Mouse (Mus musculus): ENCODE measurements around the gene Prrt1. TPM values are rescaled to one million over a fixed set of nuclear protein-coding genes. Genes with fewer than 3 reads are reported as not detected.

The Prrt1 gene
- polyA plus RNA-seq, 1 experiment from 2014 or later: 0.39 TPM

DNA sequence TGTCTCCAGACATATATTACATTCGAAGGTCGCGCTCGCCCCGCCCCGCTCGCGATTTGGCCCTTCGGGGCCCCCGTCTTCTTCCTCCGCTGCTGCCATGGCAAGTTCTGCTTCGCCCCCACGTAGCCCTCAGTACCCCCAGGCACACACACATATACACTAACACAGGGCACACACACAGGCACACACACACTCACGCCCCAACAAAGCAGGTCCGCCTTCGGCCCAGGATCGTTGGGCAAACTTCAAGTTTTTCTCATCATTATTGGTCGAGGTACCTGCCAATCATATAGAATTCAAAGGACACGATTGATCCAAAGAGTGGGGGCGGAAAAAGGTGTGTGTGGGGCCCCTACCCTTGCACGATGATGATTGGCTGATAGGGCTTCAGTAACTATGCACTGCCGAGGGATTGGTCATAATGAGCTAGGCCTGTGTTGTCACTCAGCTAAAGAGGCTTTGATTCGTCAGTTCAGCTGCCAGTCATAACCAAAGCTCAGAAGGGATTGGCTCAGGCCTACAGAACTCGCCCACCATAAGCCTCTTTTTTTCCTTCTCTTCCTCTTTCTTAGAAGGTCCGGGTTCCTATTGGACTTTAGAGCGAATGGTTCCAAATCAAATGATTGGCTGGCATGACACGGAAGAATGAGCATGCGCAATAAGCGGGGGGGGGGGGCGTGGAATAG, 25.8 kb upstream of the Prrt1 start, which contains the start of gene Rnf5:
Gene Rnf5 (minus strand): TSS at position 316 of the 686 bp plus-strand sequence.
- WGBS: under 1% methylated on average over 30 of the region's 30 CpGs
- peaks cover 22% of the 10 kb centered on the region for H3K36me3 ChIP-seq (ENCODE audit: control insufficient read depth, insufficient read depth, low read length)
- H3K4me3 ChIP-seq (ENCODE audit: control insufficient read depth in 1 of 2, insufficient read depth in 1 of 2, low read depth in 1 of 2, low read length in 2 of 2): peak within 1 kb of the TSS; percentile 90 to 96
- H3K27me3 ChIP-seq (ENCODE audit: control insufficient read depth, insufficient read depth, low read length): no peaks in the 10 kb centered on the region
- peak within 1 kb of the TSS; percentile 95 for H3K9ac ChIP-seq (ENCODE audit: low read length)
- ATAC-seq (ENCODE audit: insufficient number of reproducible peaks, insufficient read depth, low FRiP score, low read depth): peak; percentile 92
- peak within 1 kb of the TSS; percentile 94 for H3K4me2 ChIP-seq (ENCODE audit: low read length)
- H3K4me1 ChIP-seq (ENCODE audit: control insufficient read depth in 2 of 2, insufficient read depth in 2 of 2, low read length in 2 of 2): peaks cover 17 to 36% of the 10 kb centered on the region in 2 experiments
- H3K27ac ChIP-seq (replicated peaks in 1 of 2; ENCODE audit: control insufficient read depth in 1 of 2, insufficient read depth in 1 of 2, low read depth in 2 of 2, low read length in 2 of 2): peak within 1 kb of the TSS; percentile 87 to 90
- no peaks in the 10 kb centered on the region for H3K9me3 ChIP-seq (ENCODE audit: control insufficient read depth, low read length)

DNA sequence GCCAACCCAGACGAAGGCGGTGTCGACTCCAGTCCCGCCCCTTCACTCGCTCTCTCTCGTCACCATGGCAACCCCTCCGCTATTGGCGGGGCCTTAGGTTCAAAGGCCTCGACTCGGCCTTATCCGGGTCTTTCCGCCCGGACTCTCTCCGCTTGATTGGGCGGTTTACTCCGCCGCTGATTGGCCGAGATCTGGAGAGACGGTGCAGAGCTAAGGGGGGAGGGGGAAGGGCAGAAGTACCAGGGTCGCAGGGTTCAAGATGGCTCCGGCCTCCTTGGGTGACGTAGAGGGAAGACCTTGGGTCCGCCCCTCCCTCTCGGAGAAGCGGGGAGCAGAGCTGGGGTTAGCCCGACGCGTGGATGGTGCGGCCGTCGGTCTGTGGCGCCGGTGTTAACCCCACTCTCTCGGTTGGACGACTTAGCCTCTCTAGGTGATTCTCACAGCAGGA, 25.2 kb upstream of the Prrt1 start, which contains the start of gene Agpat1:
Gene Agpat1 (plus strand): TSS at position 202 of the 448 bp plus-strand sequence.
- Histone ChIP-seq H3K36me3 (ENCODE audit: control insufficient read depth, insufficient read depth, low read length) (peaks cover 22% of the 10 kb centered on the region), H3K4me3 (ENCODE audit: control insufficient read depth in 1 of 2, insufficient read depth in 1 of 2, low read depth in 1 of 2, low read length in 2 of 2) (peak within 1 kb of the TSS; percentile 90 to 96), H3K9me3 (ENCODE audit: control insufficient read depth, low read length) (no peaks in the 10 kb centered on the region), H3K9ac (ENCODE audit: low read length) (peak within 1 kb of the TSS; percentile 95), H3K4me1 (ENCODE audit: control insufficient read depth in 2 of 2, insufficient read depth in 2 of 2, low read length in 2 of 2) (peaks cover 17 to 41% of the 10 kb centered on the region in 2 experiments), H3K27ac (replicated peaks in 1 of 2; ENCODE audit: control insufficient read depth in 1 of 2, insufficient read depth in 1 of 2, low read depth in 2 of 2, low read length in 2 of 2) (peak within 1 kb of the TSS; percentile 87 to 90), H3K4me2 (ENCODE audit: low read length) (peak within 1 kb of the TSS; percentile 94), H3K27me3 (ENCODE audit: control insufficient read depth, insufficient read depth, low read length) (no peaks in the 10 kb centered on the region)
- under 1% methylated on average over 35 of the region's 35 CpGs for WGBS
- peak; percentile 90 for ATAC-seq (ENCODE audit: insufficient number of reproducible peaks, insufficient read depth, low FRiP score, low read depth)

DNA sequence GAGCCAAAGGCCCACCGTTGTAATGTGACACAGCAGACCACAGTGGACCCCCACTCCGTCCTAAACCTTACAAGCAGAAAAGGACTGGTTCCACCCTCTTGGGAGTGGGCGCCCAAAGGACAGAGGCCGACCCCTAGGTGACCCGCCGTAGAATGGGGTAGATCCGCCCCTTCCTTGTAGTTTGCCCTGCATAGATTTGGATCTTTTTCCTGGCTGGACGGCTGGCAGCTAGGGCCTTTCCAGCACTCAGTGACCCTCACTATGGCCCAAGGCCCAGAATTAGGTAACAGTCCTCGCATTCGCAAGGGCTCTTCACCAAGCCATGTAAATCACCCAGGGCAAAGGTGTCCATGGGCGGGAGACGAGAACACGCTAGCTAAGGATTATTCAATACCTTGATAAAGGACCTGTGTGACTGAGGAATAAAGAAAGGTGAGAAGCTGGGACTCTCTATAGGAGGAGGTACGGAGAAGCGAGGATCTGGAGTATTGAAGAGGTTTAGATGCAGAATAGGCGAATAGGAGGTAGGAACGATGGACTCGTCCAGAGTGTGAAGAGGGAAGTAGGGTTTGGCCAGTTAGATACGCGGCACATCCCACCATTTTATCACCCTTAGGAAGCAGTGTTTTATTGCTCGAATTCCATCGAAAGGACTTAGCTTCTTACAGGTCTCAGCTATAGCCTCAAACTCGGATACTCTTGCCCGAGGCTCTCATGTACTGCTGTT, 24.7 kb upstream of the Prrt1 start:
- ATAC-seq (ENCODE audit: insufficient number of reproducible peaks, insufficient read depth, low FRiP score, low read depth): no peak

DNA sequence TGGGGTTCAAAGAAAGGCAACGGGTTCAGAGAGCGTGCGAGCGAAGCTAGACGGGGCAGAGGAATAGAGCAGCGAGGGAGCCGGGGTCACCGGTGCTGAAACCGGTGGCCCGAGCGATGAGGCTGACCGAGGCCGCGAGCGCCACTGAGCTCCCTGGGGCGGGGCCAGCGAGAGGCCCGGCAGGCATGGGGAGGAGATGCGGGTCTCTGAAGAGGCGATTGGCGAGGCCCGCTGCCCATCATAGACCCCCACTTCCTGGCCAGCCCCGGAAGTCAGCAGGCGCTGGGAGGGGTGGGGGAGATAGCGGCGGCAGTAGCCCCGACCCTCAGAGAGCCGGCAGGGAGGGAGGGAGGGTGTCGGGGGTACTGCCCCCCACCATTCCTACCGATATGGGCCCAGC, 23.7 kb upstream of the Prrt1 start:
- Histone ChIP-seq H3K27ac (replicated peaks in 1 of 2; ENCODE audit: control insufficient read depth in 1 of 2, insufficient read depth in 1 of 2, low read depth in 2 of 2, low read length in 2 of 2) (peak overlapping the region; percentile 84 to 87), H3K9ac (ENCODE audit: low read length) (peak overlapping the region; percentile 95), H3K36me3 (ENCODE audit: control insufficient read depth, insufficient read depth, low read length) (peaks cover 21% of the 10 kb centered on the region), H3K4me1 (ENCODE audit: control insufficient read depth in 2 of 2, insufficient read depth in 2 of 2, low read length in 2 of 2) (peaks cover 15 to 45% of the 10 kb centered on the region in 2 experiments), H3K4me2 (ENCODE audit: low read length) (peak overlapping the region; percentile 94), H3K27me3 (ENCODE audit: control insufficient read depth, insufficient read depth, low read length) (no peaks in the 10 kb centered on the region), H3K4me3 (ENCODE audit: control insufficient read depth in 1 of 2, insufficient read depth in 1 of 2, low read depth in 1 of 2, low read length in 2 of 2) (peak overlapping the region; percentile 82 to 90), H3K9me3 (ENCODE audit: control insufficient read depth, low read length) (no peaks in the 10 kb centered on the region)
- peak; percentile 41 for ATAC-seq (ENCODE audit: insufficient number of reproducible peaks, insufficient read depth, low FRiP score, low read depth)
- 0% methylated on average over 24 of the region's 30 CpGs for WGBS

More for the DNA sequence above, 24.7 kb upstream of the Prrt1 start:
- peaks cover 23% of the 10 kb centered on the region for H3K36me3 ChIP-seq (ENCODE audit: control insufficient read depth, insufficient read depth, low read length)
- H3K4me2 ChIP-seq (ENCODE audit: low read length): peak overlapping the region; percentile 94
- WGBS: 17% methylated on average over 24 of the region's 24 CpGs
- H3K27me3 ChIP-seq (ENCODE audit: control insufficient read depth, insufficient read depth, low read length): no peaks in the 10 kb centered on the region
- peak overlapping the region; percentile 95 for H3K9ac ChIP-seq (ENCODE audit: low read length)
- peak overlapping the region; percentile 82 to 90 for H3K4me3 ChIP-seq (ENCODE audit: control insufficient read depth in 1 of 2, insufficient read depth in 1 of 2, low read depth in 1 of 2, low read length in 2 of 2)
- H3K9me3 ChIP-seq (ENCODE audit: control insufficient read depth, low read length): no peaks in the 10 kb centered on the region
- peaks cover 15 to 44% of the 10 kb centered on the region in 2 experiments for H3K4me1 ChIP-seq (ENCODE audit: control insufficient read depth in 2 of 2, insufficient read depth in 2 of 2, low read length in 2 of 2)
- peak overlapping the region; percentile 84 to 87 for H3K27ac ChIP-seq (replicated peaks in 1 of 2; ENCODE audit: control insufficient read depth in 1 of 2, insufficient read depth in 1 of 2, low read depth in 2 of 2, low read length in 2 of 2)

DNA sequence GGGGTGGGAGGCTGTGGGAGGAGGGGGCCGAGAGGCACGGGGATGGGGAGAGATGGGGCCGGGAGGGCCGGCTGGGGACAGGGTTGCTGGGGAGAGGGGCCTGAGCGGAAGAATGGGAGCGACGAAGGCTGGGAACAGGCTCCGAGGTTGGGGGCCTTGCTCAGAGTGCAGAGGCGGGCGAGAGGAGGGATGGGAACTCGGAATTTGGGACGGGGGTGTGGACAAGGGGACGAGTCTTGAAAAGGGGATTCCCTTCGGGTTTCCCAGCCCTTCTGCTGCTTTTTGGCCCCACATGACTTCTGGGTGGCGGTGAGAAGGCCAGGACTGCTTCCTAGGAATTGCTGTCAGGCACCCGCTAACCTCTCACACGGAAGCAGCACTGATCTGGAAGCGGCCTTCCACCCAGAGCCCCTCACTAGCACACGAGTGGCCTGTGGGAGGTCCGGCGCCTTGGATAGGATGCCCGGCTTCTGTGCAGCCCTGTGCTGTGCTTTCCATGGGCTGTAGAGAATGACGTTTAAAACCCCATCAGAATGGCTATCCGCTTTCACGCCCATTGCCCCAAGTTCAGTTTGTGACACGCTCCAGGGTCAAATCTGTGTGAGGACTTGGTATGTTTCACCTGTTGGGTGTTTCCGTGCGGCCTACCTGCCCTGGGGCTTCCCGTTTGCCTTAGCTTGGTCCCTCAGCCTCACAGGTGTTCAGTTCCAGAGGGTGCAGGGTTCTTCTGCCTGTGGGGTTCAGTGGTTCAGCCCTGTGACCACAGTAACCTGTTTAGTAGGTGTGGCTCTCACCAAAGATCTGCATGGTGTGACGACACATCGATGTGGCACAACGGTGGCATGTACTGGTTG, 22.9 kb upstream of the Prrt1 start:
- 16% methylated on average over 32 of the region's 32 CpGs for WGBS

DNA sequence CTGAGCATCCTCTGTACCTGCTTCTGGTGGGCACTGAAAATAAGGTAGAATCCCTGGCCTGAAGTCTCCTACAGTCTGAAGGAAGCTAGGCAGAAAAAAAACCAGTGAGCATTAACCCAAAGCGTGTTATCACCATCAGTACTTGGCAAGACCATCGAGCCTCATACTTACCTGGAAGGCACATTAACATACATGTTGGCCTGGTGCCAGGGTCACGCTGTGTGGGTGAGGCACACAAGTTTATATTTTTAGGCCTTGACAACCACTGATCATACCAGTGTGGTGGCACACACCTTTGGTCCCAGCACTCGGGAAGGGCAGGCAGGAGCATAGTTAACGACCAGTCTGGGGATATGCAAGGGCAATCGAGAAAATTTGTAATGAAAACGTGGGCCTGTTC, 21.3 kb upstream of the Prrt1 start:
- 77% methylated on average over 7 of the region's 7 CpGs for WGBS
- no peak for ATAC-seq (ENCODE audit: insufficient number of reproducible peaks, insufficient read depth, low FRiP score, low read depth)
- peaks cover 15 to 39% of the 10 kb centered on the region in 2 experiments for H3K4me1 ChIP-seq (ENCODE audit: control insufficient read depth in 2 of 2, insufficient read depth in 2 of 2, low read length in 2 of 2)
- no peak overlapping the region for H3K4me3 ChIP-seq (ENCODE audit: control insufficient read depth in 1 of 2, insufficient read depth in 1 of 2, low read depth in 1 of 2, low read length in 2 of 2)
- H3K27me3 ChIP-seq (ENCODE audit: control insufficient read depth, insufficient read depth, low read length): no peaks in the 10 kb centered on the region
- peaks cover 31% of the 10 kb centered on the region for H3K36me3 ChIP-seq (ENCODE audit: control insufficient read depth, insufficient read depth, low read length)
- H3K4me2 ChIP-seq (ENCODE audit: low read length): no peak overlapping the region
- H3K9ac ChIP-seq (ENCODE audit: low read length): no peak overlapping the region
- H3K9me3 ChIP-seq (ENCODE audit: control insufficient read depth, low read length): no peaks in the 10 kb centered on the region
- no peak overlapping the region for H3K27ac ChIP-seq (replicated peaks in 1 of 2; ENCODE audit: control insufficient read depth in 1 of 2, insufficient read depth in 1 of 2, low read depth in 2 of 2, low read length in 2 of 2)

More for the DNA sequence above, 22.9 kb upstream of the Prrt1 start:
- Histone ChIP-seq H3K27me3 (ENCODE audit: control insufficient read depth, insufficient read depth, low read length) (no peaks in the 10 kb centered on the region), H3K4me1 (ENCODE audit: control insufficient read depth in 2 of 2, insufficient read depth in 2 of 2, low read length in 2 of 2) (peaks cover 15 to 45% of the 10 kb centered on the region in 2 experiments), H3K9ac (ENCODE audit: low read length) (peak overlapping the region; percentile 95), H3K4me2 (ENCODE audit: low read length) (peak overlapping the region; percentile 94), H3K27ac (replicated peaks in 1 of 2; ENCODE audit: control insufficient read depth in 1 of 2, insufficient read depth in 1 of 2, low read depth in 2 of 2, low read length in 2 of 2) (peak overlapping the region; percentile 49 to 87), H3K36me3 (ENCODE audit: control insufficient read depth, insufficient read depth, low read length) (peaks cover 21% of the 10 kb centered on the region), H3K4me3 (ENCODE audit: control insufficient read depth in 1 of 2, insufficient read depth in 1 of 2, low read depth in 1 of 2, low read length in 2 of 2) (peak overlapping the region; percentile 82 to 90), H3K9me3 (ENCODE audit: control insufficient read depth, low read length) (no peaks in the 10 kb centered on the region)
- ATAC-seq (ENCODE audit: insufficient number of reproducible peaks, insufficient read depth, low FRiP score, low read depth): no peak

DNA sequence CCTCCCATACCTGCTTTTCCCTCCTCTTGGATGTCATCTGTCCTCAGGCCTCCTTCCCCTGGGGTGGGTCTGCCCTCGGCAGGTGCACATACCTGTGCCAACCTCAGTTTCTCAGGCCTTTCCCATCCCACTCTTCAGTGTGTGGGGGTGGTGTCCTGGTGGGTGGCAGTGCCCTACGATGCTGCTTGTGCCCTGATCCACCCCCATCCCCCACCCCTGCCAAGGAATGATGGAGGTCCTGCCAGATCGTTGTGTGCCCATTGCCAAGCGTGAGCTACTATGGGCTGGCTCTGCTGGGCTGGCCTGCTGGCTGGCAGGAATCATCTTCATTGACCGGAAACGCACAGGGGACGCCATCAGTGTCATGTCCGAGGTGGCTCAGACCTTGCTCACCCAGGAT, 18.3 kb upstream of the Prrt1 start:
- Histone ChIP-seq H3K27me3 (ENCODE audit: control insufficient read depth, insufficient read depth, low read length) (no peaks in the 10 kb centered on the region), H3K27ac (replicated peaks in 1 of 2; ENCODE audit: control insufficient read depth in 1 of 2, insufficient read depth in 1 of 2, low read depth in 2 of 2, low read length in 2 of 2) (no peak overlapping the region), H3K4me1 (ENCODE audit: control insufficient read depth in 2 of 2, insufficient read depth in 2 of 2, low read length in 2 of 2) (peaks cover 7 to 29% of the 10 kb centered on the region in 2 experiments), H3K36me3 (ENCODE audit: control insufficient read depth, insufficient read depth, low read length) (peaks cover 49% of the 10 kb centered on the region), H3K9ac (ENCODE audit: low read length) (no peak overlapping the region), H3K4me2 (ENCODE audit: low read length) (no peak overlapping the region), H3K4me3 (ENCODE audit: control insufficient read depth in 1 of 2, insufficient read depth in 1 of 2, low read depth in 1 of 2, low read length in 2 of 2) (no peak overlapping the region), H3K9me3 (ENCODE audit: control insufficient read depth, low read length) (no peaks in the 10 kb centered on the region)
- WGBS: 93% methylated on average over 8 of the region's 8 CpGs
- ATAC-seq (ENCODE audit: insufficient number of reproducible peaks, insufficient read depth, low FRiP score, low read depth): no peak

Measured in heart, embryonic 14.5 days (tissue).